Mouse (Mus musculus) midbrain, embryonic 13.5 days (tissue): ENCODE measurements around the gene Ppp1r12b. TPM values are rescaled to one million over a fixed set of nuclear protein-coding genes. Genes with fewer than 3 reads are reported as not detected.

Experiments
- ATAC-seq: fragments of 200-750 bp; cut with Nextera tagmentation; 2 replicates; pipeline ENCODE4 v1.8.0; 2017; ENCODE audit warnings: mild to moderate bottlenecking, moderate TSS enrichment, moderate library complexity
- H3K27ac ChIP-seq: fragments of 300-500 bp; sonication (generic); 2 replicates; pipeline ENCODE4 v1.5.1; 2015; ENCODE audit warnings: inconsistent platforms, mild to moderate bottlenecking, moderate library complexity
- H3K27me3 ChIP-seq: fragments of 300-500 bp; sonication (generic); 2 replicates; pipeline ENCODE4 v1.6.1; 2015; ENCODE audit warnings: mild to moderate bottlenecking, inconsistent platforms
- H3K36me3 ChIP-seq: fragments of 300-500 bp; sonication (generic); 2 replicates; pipeline ENCODE4 v1.6.1; 2015; ENCODE audit warnings: mild to moderate bottlenecking, inconsistent platforms
- H3K4me1 ChIP-seq: fragments of 300-500 bp; sonication (generic); replicated peaks from 2 replicates; pipeline ENCODE4 v1.6.1; 2015; ENCODE audit warnings: inconsistent platforms
- H3K4me2 ChIP-seq: fragments of 300-500 bp; sonication (generic); replicated peaks from 2 replicates; pipeline ENCODE4 v1.6.1; 2015; ENCODE audit warnings: moderate library complexity, mild to moderate bottlenecking, inconsistent platforms
- H3K4me3 ChIP-seq: fragments of 300-500 bp; sonication (generic); replicated peaks from 2 replicates; pipeline ENCODE4 v1.5.1; 2015; ENCODE audit warnings: mild to moderate bottlenecking, inconsistent platforms
- H3K9ac ChIP-seq: fragments of 300-500 bp; sonication (generic); replicated peaks from 2 replicates; pipeline ENCODE4 v1.6.1; 2015; ENCODE audit warnings: mild to moderate bottlenecking, inconsistent platforms
- H3K9me3 ChIP-seq: fragments of 300-500 bp; sonication (generic); 2 replicates; pipeline ENCODE4 v1.6.1; 2016; ENCODE audit warnings: mild to moderate bottlenecking, inconsistent platforms
- WGBS: fragments of 180-500 bp; shearing (Covaris S2); methylation state at CpG from one replicate; pipeline ENCODE4 v1.1.7; 2015; 5-methylcytosine and 5-hydroxymethylcytosine counted together
- polyA plus RNA-seq: library from polyadenylated mRNA; unstranded; fragments of >200 nt; fragmentation: Nextera tagmentation; extraction: Ambion mirVana; gene quantifications from 2 replicates; pipeline ENCODE4 v1.2.1, GENCODE M21; 2015

Gene Ppp1r12b
- polyA plus RNA-seq, 1 experiment from 2014 or later = 13.3 TPM

GRCm38 (mm10) chr1:134771353-134771752, 184.4 kb downstream of the Ppp1r12b start:
- no peak overlapping the region for H3K9ac ChIP-seq
- H3K36me3 ChIP-seq = peaks cover 29% of the 10 kb centered on the region
- no peaks in the 10 kb centered on the region for H3K27me3 ChIP-seq
- 88% methylated on average over 6 of the region's 6 CpGs for WGBS
- ATAC-seq = no peak
- H3K4me1 ChIP-seq = peaks cover 10% of the 10 kb centered on the region
- no peak overlapping the region for H3K27ac ChIP-seq
- no peak overlapping the region for H3K4me2 ChIP-seq
- H3K9me3 ChIP-seq = no peaks in the 10 kb centered on the region
- H3K4me3 ChIP-seq = no peak overlapping the region

- H3K4me1 ChIP-seq = peaks cover 10% of the 10 kb centered on the region
- no peak overlapping the region for H3K4me2 ChIP-seq
- H3K27me3 ChIP-seq = no peaks in the 10 kb centered on the region
- H3K36me3 ChIP-seq = peaks cover 25% of the 10 kb centered on the region
- H3K27ac ChIP-seq = no peak overlapping the region
- H3K4me3 ChIP-seq = no peak overlapping the region
- no peak overlapping the region for H3K9ac ChIP-seq
- 97% methylated on average over 5 of the region's 5 CpGs for WGBS
- no peak for ATAC-seq
- H3K9me3 ChIP-seq = no peaks in the 10 kb centered on the region
Observed at GRCm38 (mm10) chr1:134770312-134770711, 185.4 kb downstream of the Ppp1r12b start.

GRCm38 (mm10) chr1:134766448-134766847, 189.3 kb downstream of the Ppp1r12b start:
- 95% methylated on average over 4 of the region's 4 CpGs for WGBS
- no peak overlapping the region for H3K4me2 ChIP-seq
- no peaks in the 10 kb centered on the region for H3K9me3 ChIP-seq
- H3K36me3 ChIP-seq = peaks cover 13% of the 10 kb centered on the region
- peaks cover 11% of the 10 kb centered on the region for H3K4me1 ChIP-seq
- no peak overlapping the region for H3K27ac ChIP-seq
- ATAC-seq = no peak
- H3K27me3 ChIP-seq = no peaks in the 10 kb centered on the region
- H3K4me3 ChIP-seq = no peak overlapping the region
- no peak overlapping the region for H3K9ac ChIP-seq

GRCm38 (mm10) chr1:134764831-134765458, 190.8 kb downstream of the Ppp1r12b start:
- no peak for ATAC-seq
- peaks cover 16% of the 10 kb centered on the region; the same call in 1 of the 2 replicates for H3K36me3 ChIP-seq
- H3K4me3 ChIP-seq = no peak overlapping the region
- H3K27ac ChIP-seq = peak overlapping the region; percentile 52
- no peaks in the 10 kb centered on the region for H3K27me3 ChIP-seq
- no peaks in the 10 kb centered on the region for H3K9me3 ChIP-seq
- 59% methylated on average over 7 of the region's 7 CpGs for WGBS
- no peak overlapping the region for H3K9ac ChIP-seq
- peaks cover 11% of the 10 kb centered on the region for H3K4me1 ChIP-seq
- H3K4me2 ChIP-seq = no peak overlapping the region

GRCm38 (mm10) chr1:134763776-134764438, 191.8 kb downstream of the Ppp1r12b start:
- Histone ChIP-seq H3K36me3 (peaks cover 18% of the 10 kb centered on the region), H3K4me2 (no peak overlapping the region), H3K9me3 (no peaks in the 10 kb centered on the region), H3K27me3 (no peaks in the 10 kb centered on the region), H3K4me3 (no peak overlapping the region), H3K9ac (no peak overlapping the region), H3K27ac (no peak overlapping the region), H3K4me1 (peaks cover 11% of the 10 kb centered on the region)
- 92% methylated on average over 11 of the region's 11 CpGs for WGBS
- no peak for ATAC-seq

GRCm38 (mm10) chr1:134763250-134763649, 192.5 kb downstream of the Ppp1r12b start:
- no peak overlapping the region for H3K4me3 ChIP-seq
- no peaks in the 10 kb centered on the region for H3K9me3 ChIP-seq
- 96% methylated on average over 4 of the region's 4 CpGs for WGBS
- H3K4me2 ChIP-seq = no peak overlapping the region
- ATAC-seq = no peak
- H3K9ac ChIP-seq = no peak overlapping the region
- peaks cover 11% of the 10 kb centered on the region for H3K4me1 ChIP-seq
- no peak overlapping the region for H3K27ac ChIP-seq
- peaks cover 12% of the 10 kb centered on the region for H3K36me3 ChIP-seq
- H3K27me3 ChIP-seq = no peaks in the 10 kb centered on the region

GRCm38 (mm10) chr1:134761534-134761933, 194.2 kb downstream of the Ppp1r12b start:
- Histone ChIP-seq H3K4me2 (no peak overlapping the region), H3K36me3 (peaks cover 8% of the 10 kb centered on the region), H3K27ac (no peak overlapping the region), H3K27me3 (no peaks in the 10 kb centered on the region), H3K9ac (no peak overlapping the region), H3K9me3 (no peaks in the 10 kb centered on the region), H3K4me1 (peaks cover 17% of the 10 kb centered on the region), H3K4me3 (no peak overlapping the region)
- ATAC-seq = no peak
- WGBS = 92% methylated on average over 7 of the region's 7 CpGs

GRCm38 (mm10) chr1:134760642-134761041, 195.1 kb downstream of the Ppp1r12b start:
- H3K4me3 ChIP-seq = no peak overlapping the region
- H3K9ac ChIP-seq = no peak overlapping the region
- H3K4me1 ChIP-seq = peaks cover 26% of the 10 kb centered on the region
- H3K27me3 ChIP-seq = no peaks in the 10 kb centered on the region
- 86% methylated on average over 5 of the region's 5 CpGs for WGBS
- H3K36me3 ChIP-seq = peaks cover 8% of the 10 kb centered on the region
- H3K4me2 ChIP-seq = no peak overlapping the region
- H3K27ac ChIP-seq = no peak overlapping the region
- H3K9me3 ChIP-seq = no peaks in the 10 kb centered on the region
- ATAC-seq = no peak

GRCm38 (mm10) chr1:134759133-134759532, 196.6 kb downstream of the Ppp1r12b start:
- H3K27me3 ChIP-seq = no peaks in the 10 kb centered on the region
- H3K4me1 ChIP-seq = peaks cover 22% of the 10 kb centered on the region
- no peak overlapping the region for H3K4me2 ChIP-seq
- peaks cover 14% of the 10 kb centered on the region for H3K36me3 ChIP-seq
- 91% methylated on average over 6 of the region's 6 CpGs for WGBS
- no peak for ATAC-seq
- no peaks in the 10 kb centered on the region for H3K9me3 ChIP-seq
- H3K4me3 ChIP-seq = no peak overlapping the region
- H3K9ac ChIP-seq = no peak overlapping the region
- no peak overlapping the region for H3K27ac ChIP-seq

GRCm38 (mm10) chr1:134757230-134757629, 198.5 kb downstream of the Ppp1r12b start:
- no peak for ATAC-seq
- H3K4me1 ChIP-seq = peaks cover 24% of the 10 kb centered on the region

GRCm38 (mm10) chr1:134756190-134756873, 199.4 kb downstream of the Ppp1r12b start:
- Histone ChIP-seq H3K4me2 (no peak overlapping the region), H3K27ac (peak overlapping the region; percentile 32; the same call in 1 of the 2 replicates), H3K36me3 (peaks cover 14% of the 10 kb centered on the region), H3K9ac (no peak overlapping the region), H3K9me3 (no peaks in the 10 kb centered on the region), H3K27me3 (no peaks in the 10 kb centered on the region), H3K4me3 (no peak overlapping the region), H3K4me1 (peaks cover 24% of the 10 kb centered on the region)
- peak; percentile 49 for ATAC-seq
- 60% methylated on average over 10 of the region's 10 CpGs for WGBS

More at GRCm38 (mm10) chr1:134757230-134757629, 198.5 kb downstream of the Ppp1r12b start:
- H3K27ac ChIP-seq = no peak overlapping the region
- no peak overlapping the region for H3K4me3 ChIP-seq
- peaks cover 14% of the 10 kb centered on the region for H3K36me3 ChIP-seq
- H3K27me3 ChIP-seq = no peaks in the 10 kb centered on the region
- H3K4me2 ChIP-seq = no peak overlapping the region
- WGBS = 84% methylated on average over 3 of the region's 3 CpGs
- H3K9ac ChIP-seq = no peak overlapping the region
- no peaks in the 10 kb centered on the region for H3K9me3 ChIP-seq

GRCm38 (mm10) chr1:134755548-134756189, 200.1 kb downstream of the Ppp1r12b start:
- Histone ChIP-seq H3K4me1 (peaks cover 25% of the 10 kb centered on the region), H3K4me3 (no peak overlapping the region), H3K4me2 (no peak overlapping the region), H3K27me3 (no peaks in the 10 kb centered on the region), H3K9ac (no peak overlapping the region), H3K27ac (no peak overlapping the region), H3K9me3 (no peaks in the 10 kb centered on the region), H3K36me3 (peaks cover 14% of the 10 kb centered on the region)
- 56% methylated on average over 13 of the region's 13 CpGs for WGBS
- ATAC-seq = no peak
